Mouse (Mus musculus) limb, embryonic 14.5 days (tissue): Measurements from ENCODE around the gene Olfr619. TPM values are rescaled to one million over a fixed set of nuclear protein-coding genes. Genes with fewer than 3 reads are reported as not detected.

ENCODE experiments used
- ATAC-seq: fragments of 200-750 bp; cut with Nextera tagmentation; 2 replicates; pipeline ENCODE4 v1.8.0; 2017; ENCODE audit warnings: low read depth, moderate number of reproducible peaks, moderate TSS enrichment; ENCODE audit not compliant: low FRiP score
- DNase-seq: peaks from one replicate; pipeline ENCODE4 v3.0.0-alpha.2; 2015; ENCODE audit warnings: low spot score
- H3K27ac ChIP-seq: fragments of 300-500 bp; sonication (generic); replicated peaks from 2 replicates; pipeline ENCODE4 v1.5.1; 2014; ENCODE audit warnings: low read depth, mild to moderate bottlenecking, low read length, moderate library complexity, mixed read lengths
- H3K27me3 ChIP-seq: fragments of 300-500 bp; sonication (generic); 2 replicates; pipeline ENCODE4 v1.6.1; 2014; ENCODE audit warnings: low read length, mixed read lengths; ENCODE audit not compliant: control insufficient read depth, insufficient read depth
- H3K36me3 ChIP-seq: fragments of 300-500 bp; sonication (generic); 2 replicates; pipeline ENCODE4 v1.6.1; 2014; ENCODE audit warnings: mild to moderate bottlenecking, low read length, moderate library complexity, mixed read lengths; ENCODE audit not compliant: control insufficient read depth, insufficient read depth
- H3K4me1 ChIP-seq: fragments of 300-500 bp; sonication (generic); 2 replicates; pipeline ENCODE4 v1.6.1; 2014; ENCODE audit warnings: antibody characterized with exemption, low read length, mixed read lengths; ENCODE audit not compliant: control insufficient read depth, insufficient read depth
- H3K4me2 ChIP-seq: fragments of 300-500 bp; sonication (generic); replicated peaks from 2 replicates; pipeline ENCODE4 v1.6.1; 2014; ENCODE audit warnings: low read depth, mild to moderate bottlenecking, low read length, moderate library complexity; ENCODE audit not compliant: severe bottlenecking
- H3K4me3 ChIP-seq: fragments of 300-500 bp; sonication (generic); replicated peaks from 2 replicates; pipeline ENCODE4 v1.5.1; 2014; ENCODE audit warnings: low read length
- H3K9ac ChIP-seq: fragments of 300-500 bp; sonication (generic); 2 replicates; pipeline ENCODE4 v1.6.1; 2014; ENCODE audit warnings: mild to moderate bottlenecking, low read depth, low read length, moderate library complexity; ENCODE audit not compliant: severe bottlenecking
- H3K9me3 ChIP-seq: fragments of 300-500 bp; sonication (generic); 2 replicates; pipeline ENCODE4 v1.6.1; 2016; ENCODE audit warnings: low read length; ENCODE audit not compliant: control insufficient read depth
- POLR2A ChIP-seq: fragments of 200-500 bp; IDR thresholded peaks from 2 replicates; pipeline ENCODE4 v1.8.0; 2012; ENCODE audit warnings: inconsistent platforms, mild to moderate bottlenecking, moderate library complexity, borderline replicate concordance; ENCODE audit not compliant: insufficient read depth, insufficient read length; ENCODE audit errors: extremely low read depth
- WGBS: fragments of 180-500 bp; shearing (Covaris S2); extraction: QIAGEN DNeasy Blood & Tissue Kit; methylation state at CpG from one replicate; pipeline ENCODE4 v1.1.7; 2014; 5-methylcytosine and 5-hydroxymethylcytosine counted together
- microRNA-seq: library from miRNA; unstranded; fragments of <30 nt; microRNA quantifications from one replicate; pipeline ENCODE4, GENCODE M21; 2016
- polyA plus RNA-seq, 2 experiments: library from polyadenylated mRNA; depleted of rRNA in 1 of 2; stranded (reverse) in 1 of 2; unstranded in 1 of 2; fragments of >200 nt; fragmentation: Nextera tagmentation in 1 of 2; extraction: Ambion mirVana in 1 of 2; gene quantifications; 2 replicates each; pipeline versions ENCODE4 v1.2.1 to v1.2.3; 2012 to 2014

Olfr619 gene
- polyA plus RNA-seq, 2 experiments: not detected

DNA sequence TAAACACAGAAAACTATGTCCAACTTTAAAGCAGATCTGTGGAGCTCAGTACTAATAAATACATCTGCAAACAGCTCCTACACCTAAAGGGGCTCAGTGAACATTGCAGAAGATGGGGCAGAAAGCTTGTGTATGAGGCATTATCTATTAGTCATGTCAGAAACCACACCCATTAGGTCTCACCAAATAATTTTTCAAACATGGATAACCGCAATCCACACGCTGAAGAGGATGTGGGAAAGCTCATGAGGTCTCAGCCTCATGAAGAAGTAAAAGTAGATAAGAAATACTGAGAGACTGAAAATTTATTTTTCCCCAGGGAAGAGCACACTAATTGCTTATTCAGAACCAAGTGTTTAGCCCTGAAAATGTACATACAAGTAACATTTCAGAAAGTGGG is 7.0 kb downstream of the Olfr619 start:
- no peaks in the 10 kb centered on the region for H3K36me3 ChIP-seq
- H3K4me1 ChIP-seq: no peaks in the 10 kb centered on the region
- H3K9ac ChIP-seq: no peak overlapping the region
- no peak overlapping the region for H3K27ac ChIP-seq
- WGBS: 85% methylated on average over 2 of the region's 2 CpGs
- H3K9me3 ChIP-seq: no peaks in the 10 kb centered on the region
- no peaks in the 10 kb centered on the region for H3K27me3 ChIP-seq
- TF ChIP-seq POLR2A: no peak
- H3K4me3 ChIP-seq: no peak overlapping the region
- DNase-seq (no peak), ATAC-seq (no peak)
- H3K4me2 ChIP-seq: no peak overlapping the region

DNA sequence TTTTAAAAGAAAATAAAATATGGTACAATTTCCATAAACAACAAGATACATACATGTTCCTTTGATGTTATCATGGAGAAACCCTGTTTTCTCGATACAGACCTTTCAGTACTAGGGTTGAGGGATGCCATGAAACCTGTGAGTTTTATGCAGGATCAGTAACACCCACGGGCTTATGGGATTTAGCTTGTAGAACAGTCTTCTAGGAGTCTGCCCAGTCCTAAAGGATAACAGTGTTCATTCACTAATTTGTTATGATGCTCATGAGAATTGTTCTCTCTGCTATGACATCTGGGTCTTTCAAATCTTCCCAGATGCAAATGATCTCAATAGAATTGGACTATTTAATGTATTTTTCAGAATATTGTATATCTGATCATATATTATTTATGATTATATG is 12.1 kb downstream of the Olfr619 start, which contains the start of gene Olfr620:
Olfr620 (minus strand) TSS at position 101 of the 400 bp plus-strand sequence.
- H3K27me3 ChIP-seq: no peaks in the 10 kb centered on the region
- H3K9me3 ChIP-seq: no peaks in the 10 kb centered on the region
- TF ChIP-seq POLR2A: no peak
- no peak within 1 kb of the TSS for H3K4me2 ChIP-seq
- no peaks in the 10 kb centered on the region for H3K4me1 ChIP-seq
- DNase-seq (no peak), ATAC-seq (no peak)
- H3K36me3 ChIP-seq: no peaks in the 10 kb centered on the region
- no peak within 1 kb of the TSS for H3K4me3 ChIP-seq
- H3K27ac ChIP-seq: no peak within 1 kb of the TSS
- WGBS: 72% methylated on average over 2 of the region's 2 CpGs
- no peak within 1 kb of the TSS for H3K9ac ChIP-seq

DNA sequence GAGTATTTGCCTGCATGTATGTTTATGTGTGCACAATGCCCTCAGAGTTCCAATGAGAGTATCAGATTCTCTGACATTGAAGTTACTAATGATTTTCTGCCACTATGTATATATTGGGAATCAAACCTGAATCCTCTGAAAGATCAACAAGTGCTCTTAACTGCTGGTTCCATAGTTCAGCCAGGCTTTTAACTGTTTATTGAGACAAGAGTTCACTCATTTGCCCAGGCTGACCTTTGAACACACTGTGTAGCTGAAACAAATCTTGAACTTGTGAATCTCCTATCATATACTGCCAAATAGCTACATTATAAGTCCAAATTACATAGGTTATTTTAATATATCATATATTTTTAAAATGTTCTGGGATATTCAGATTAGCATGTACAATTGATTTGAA is 36.4 kb downstream of the Olfr619 start:
- no peak for DNase-seq
- H3K4me2 ChIP-seq: no peak overlapping the region
- no peak overlapping the region for H3K9ac ChIP-seq
- no peaks in the 10 kb centered on the region for H3K9me3 ChIP-seq
- no peaks in the 10 kb centered on the region for H3K36me3 ChIP-seq
- no peaks in the 10 kb centered on the region for H3K27me3 ChIP-seq
- no peak for TF ChIP-seq POLR2A
- H3K4me3 ChIP-seq: no peak overlapping the region
- H3K27ac ChIP-seq: no peak overlapping the region
- ATAC-seq: no peak
- no peaks in the 10 kb centered on the region for H3K4me1 ChIP-seq

- no peak within 1 kb of the TSS for H3K9ac ChIP-seq
- H3K9me3 ChIP-seq: no peaks in the 10 kb centered on the region
- WGBS: 78% methylated on average over 1 of the region's 1 CpGs
- H3K36me3 ChIP-seq: no peaks in the 10 kb centered on the region
- H3K4me1 ChIP-seq: no peaks in the 10 kb centered on the region
- TF ChIP-seq POLR2A: no peak
- H3K27ac ChIP-seq: no peak within 1 kb of the TSS
- H3K4me2 ChIP-seq: no peak within 1 kb of the TSS
- no peak for DNase-seq
- H3K27me3 ChIP-seq: no peaks in the 10 kb centered on the region
- no peak within 1 kb of the TSS for H3K4me3 ChIP-seq
- no peak for ATAC-seq
Observed at GRCm38 (mm10) chr7:103642602-103643001, 42.2 kb downstream of the Olfr619 start, which contains the start of gene Olfr622. Olfr622 (minus strand) TSS chr7:103642702.

GRCm38 (mm10) chr7:103644070-103644469 is 43.7 kb downstream of the Olfr619 start:
- H3K9me3 ChIP-seq: no peaks in the 10 kb centered on the region
- no peak for DNase-seq
- H3K27ac ChIP-seq: no peak overlapping the region
- WGBS: 74% methylated on average over 4 of the region's 4 CpGs
- H3K4me2 ChIP-seq: no peak overlapping the region
- H3K4me3 ChIP-seq: no peak overlapping the region
- TF ChIP-seq POLR2A: no peak
- no peaks in the 10 kb centered on the region for H3K36me3 ChIP-seq
- H3K9ac ChIP-seq: no peak overlapping the region
- no peaks in the 10 kb centered on the region for H3K4me1 ChIP-seq
- H3K27me3 ChIP-seq: no peaks in the 10 kb centered on the region
- no peak for ATAC-seq

Small RNAs within 50 kb of the gene (microRNA-seq; reads per million reads assigned to microRNA genes)
- gene Gm26506: not detected

Other genes starting within 250 kb of the Olfr619 start
Only the 30 nearest of the 32 such genes appear.
- gene Olfr601, start 237.9 kb upstream of the Olfr619 start, polyA plus RNA-seq (2012; rRNA removed): not detected in 2 replicates
- gene Olfr601, start 237.9 kb upstream of the Olfr619 start, polyA plus RNA-seq (2014; fragmentation: Nextera tagmentation; extraction: Ambion mirVana): not detected in 2 replicates
- not detected in 2 replicates for gene Olfr603, start 214.4 kb upstream of the Olfr619 start, polyA plus RNA-seq (2012; rRNA removed)
- not detected in 2 replicates for gene Olfr603, start 214.4 kb upstream of the Olfr619 start, polyA plus RNA-seq (2014; fragmentation: Nextera tagmentation; extraction: Ambion mirVana)
- not detected in 2 replicates for gene Usp17lc, start 185.5 kb upstream of the Olfr619 start, polyA plus RNA-seq (2012; rRNA removed)
- gene Usp17lc, start 185.5 kb upstream of the Olfr619 start, polyA plus RNA-seq (2014; fragmentation: Nextera tagmentation; extraction: Ambion mirVana): not detected in 2 replicates
- gene Olfr605, start 155.1 kb upstream of the Olfr619 start, polyA plus RNA-seq (2012; rRNA removed): not detected in 2 replicates
- gene Olfr605, start 155.1 kb upstream of the Olfr619 start, polyA plus RNA-seq (2014; fragmentation: Nextera tagmentation; extraction: Ambion mirVana): not detected in 2 replicates
- not detected in 2 replicates for gene Olfr606, start 151.5 kb upstream of the Olfr619 start, polyA plus RNA-seq (2012; rRNA removed)
- not detected in 2 replicates for gene Olfr606, start 151.5 kb upstream of the Olfr619 start, polyA plus RNA-seq (2014; fragmentation: Nextera tagmentation; extraction: Ambion mirVana)
- not detected in 2 replicates for gene Olfr607, start 136.4 kb upstream of the Olfr619 start, polyA plus RNA-seq (2012; rRNA removed)
- not detected in 2 replicates for gene Olfr607, start 136.4 kb upstream of the Olfr619 start, polyA plus RNA-seq (2014; fragmentation: Nextera tagmentation; extraction: Ambion mirVana)
- not detected in 2 replicates for gene Olfr608, start 130.7 kb upstream of the Olfr619 start, polyA plus RNA-seq (2012; rRNA removed)
- not detected in 2 replicates for gene Olfr608, start 130.7 kb upstream of the Olfr619 start, polyA plus RNA-seq (2014; fragmentation: Nextera tagmentation; extraction: Ambion mirVana)
- not detected in 2 replicates for gene Olfr609, start 102.5 kb upstream of the Olfr619 start, polyA plus RNA-seq (2012; rRNA removed)
- gene Olfr609, start 102.5 kb upstream of the Olfr619 start, polyA plus RNA-seq (2014; fragmentation: Nextera tagmentation; extraction: Ambion mirVana): not detected in 2 replicates
- gene Olfr610, start 88.5 kb upstream of the Olfr619 start, polyA plus RNA-seq (2012; rRNA removed): not detected in 2 replicates
- gene Olfr610, start 88.5 kb upstream of the Olfr619 start, polyA plus RNA-seq (2014; fragmentation: Nextera tagmentation; extraction: Ambion mirVana): not detected in 2 replicates
- not detected in 2 replicates for gene Olfr611, start 79.7 kb upstream of the Olfr619 start, polyA plus RNA-seq (2012; rRNA removed)
- not detected in 2 replicates for gene Olfr611, start 79.7 kb upstream of the Olfr619 start, polyA plus RNA-seq (2014; fragmentation: Nextera tagmentation; extraction: Ambion mirVana)
- not detected in 2 replicates for gene Olfr612, start 57.9 kb upstream of the Olfr619 start, polyA plus RNA-seq (2012; rRNA removed)
- gene Olfr612, start 57.9 kb upstream of the Olfr619 start, polyA plus RNA-seq (2014; fragmentation: Nextera tagmentation; extraction: Ambion mirVana): not detected in 2 replicates
- gene Olfr613, start 52.5 kb upstream of the Olfr619 start, polyA plus RNA-seq (2012; rRNA removed): not detected in 2 replicates
- not detected in 2 replicates for gene Olfr613, start 52.5 kb upstream of the Olfr619 start, polyA plus RNA-seq (2014; fragmentation: Nextera tagmentation; extraction: Ambion mirVana)
- not detected in 2 replicates for gene Olfr615, start 44.5 kb upstream of the Olfr619 start, polyA plus RNA-seq (2012; rRNA removed)
- not detected in 2 replicates for gene Olfr615, start 44.5 kb upstream of the Olfr619 start, polyA plus RNA-seq (2014; fragmentation: Nextera tagmentation; extraction: Ambion mirVana)
- gene Olfr616, start 31.4 kb upstream of the Olfr619 start, polyA plus RNA-seq (2012; rRNA removed): not detected in 2 replicates
- gene Olfr616, start 31.4 kb upstream of the Olfr619 start, polyA plus RNA-seq (2014; fragmentation: Nextera tagmentation; extraction: Ambion mirVana): not detected in 2 replicates
- gene Olfr617, start 27.5 kb upstream of the Olfr619 start, polyA plus RNA-seq (2012; rRNA removed): not detected in 2 replicates
- gene Olfr617, start 27.5 kb upstream of the Olfr619 start, polyA plus RNA-seq (2014; fragmentation: Nextera tagmentation; extraction: Ambion mirVana): not detected in 2 replicates
- gene Olfr618, start 10.5 kb upstream of the Olfr619 start, polyA plus RNA-seq (2012; rRNA removed): not detected in 2 replicates
- not detected in 2 replicates for gene Olfr618, start 10.5 kb upstream of the Olfr619 start, polyA plus RNA-seq (2014; fragmentation: Nextera tagmentation; extraction: Ambion mirVana)
- not detected in 2 replicates for gene Olfr620, start 12.0 kb downstream of the Olfr619 start, polyA plus RNA-seq (2012; rRNA removed)
- not detected in 2 replicates for gene Olfr620, start 12.0 kb downstream of the Olfr619 start, polyA plus RNA-seq (2014; fragmentation: Nextera tagmentation; extraction: Ambion mirVana)
- gene Olfr622, start 42.1 kb downstream of the Olfr619 start, polyA plus RNA-seq (2012; rRNA removed): not detected in 2 replicates
- gene Olfr622, start 42.1 kb downstream of the Olfr619 start, polyA plus RNA-seq (2014; fragmentation: Nextera tagmentation; extraction: Ambion mirVana): not detected in 2 replicates
- not detected in 2 replicates for gene Olfr623, start 63.1 kb downstream of the Olfr619 start, polyA plus RNA-seq (2012; rRNA removed)
- gene Olfr623, start 63.1 kb downstream of the Olfr619 start, polyA plus RNA-seq (2014; fragmentation: Nextera tagmentation; extraction: Ambion mirVana): not detected in 2 replicates
- gene Olfr624, start 70.6 kb downstream of the Olfr619 start, polyA plus RNA-seq (2012; rRNA removed): 0.03 TPM in 1 of 2 replicates, not detected in the other
- 0.06 and 0.07 TPM in 2 replicates for gene Olfr624, start 70.6 kb downstream of the Olfr619 start, polyA plus RNA-seq (2014; fragmentation: Nextera tagmentation; extraction: Ambion mirVana)
- gene Olfr625-ps1, start 82.1 kb downstream of the Olfr619 start, polyA plus RNA-seq (2012; rRNA removed): not detected in 2 replicates
- not detected in 2 replicates for gene Olfr625-ps1, start 82.1 kb downstream of the Olfr619 start, polyA plus RNA-seq (2014; fragmentation: Nextera tagmentation; extraction: Ambion mirVana)
- gene Olfr243, start 114.1 kb downstream of the Olfr619 start, polyA plus RNA-seq (2012; rRNA removed): not detected in 2 replicates
- gene Olfr243, start 114.1 kb downstream of the Olfr619 start, polyA plus RNA-seq (2014; fragmentation: Nextera tagmentation; extraction: Ambion mirVana): not detected in 2 replicates
- not detected in 2 replicates for gene Olfr628, start 129.8 kb downstream of the Olfr619 start, polyA plus RNA-seq (2012; rRNA removed)
- gene Olfr628, start 129.8 kb downstream of the Olfr619 start, polyA plus RNA-seq (2014; fragmentation: Nextera tagmentation; extraction: Ambion mirVana): not detected in 2 replicates
- gene Olfr629, start 144.4 kb downstream of the Olfr619 start, polyA plus RNA-seq (2012; rRNA removed): not detected in 2 replicates
- not detected in 2 replicates for gene Olfr629, start 144.4 kb downstream of the Olfr619 start, polyA plus RNA-seq (2014; fragmentation: Nextera tagmentation; extraction: Ambion mirVana)
- gene Olfr630, start 156.8 kb downstream of the Olfr619 start, polyA plus RNA-seq (2012; rRNA removed): not detected in 2 replicates
- gene Olfr630, start 156.8 kb downstream of the Olfr619 start, polyA plus RNA-seq (2014; fragmentation: Nextera tagmentation; extraction: Ambion mirVana): not detected in 2 replicates
- not detected in 2 replicates for gene Olfr69, start 171.0 kb downstream of the Olfr619 start, polyA plus RNA-seq (2012; rRNA removed)
- not detected in 2 replicates for gene Olfr69, start 171.0 kb downstream of the Olfr619 start, polyA plus RNA-seq (2014; fragmentation: Nextera tagmentation; extraction: Ambion mirVana)
- gene Olfr68, start 179.1 kb downstream of the Olfr619 start, polyA plus RNA-seq (2012; rRNA removed): not detected in 2 replicates
- not detected in 2 replicates for gene Olfr68, start 179.1 kb downstream of the Olfr619 start, polyA plus RNA-seq (2014; fragmentation: Nextera tagmentation; extraction: Ambion mirVana)
- gene Olfr67, start 191.2 kb downstream of the Olfr619 start, polyA plus RNA-seq (2012; rRNA removed): 0.03 TPM in 1 of 2 replicates, not detected in the other
- not detected in 2 replicates for gene Olfr67, start 191.2 kb downstream of the Olfr619 start, polyA plus RNA-seq (2014; fragmentation: Nextera tagmentation; extraction: Ambion mirVana)
- 2,382 and 2,478 TPM in 2 replicates for gene Hbb-bt, start 213.4 kb downstream of the Olfr619 start, polyA plus RNA-seq (2012; rRNA removed)
- gene Hbb-bt, start 213.4 kb downstream of the Olfr619 start, polyA plus RNA-seq (2014; fragmentation: Nextera tagmentation; extraction: Ambion mirVana): 2,610 and 4,062 TPM in 2 replicates
- gene Hbb-bs, start 227.5 kb downstream of the Olfr619 start, polyA plus RNA-seq (2012; rRNA removed): 9,008 and 9,822 TPM in 2 replicates
- gene Hbb-bs, start 227.5 kb downstream of the Olfr619 start, polyA plus RNA-seq (2014; fragmentation: Nextera tagmentation; extraction: Ambion mirVana): 6,131 and 9,529 TPM in 2 replicates